Mouse (Mus musculus): ENCODE data around the gene Otos.

Gene Otos

GRCm38 (mm10) chr1:92646111-92646510 lies 2.5 kb downstream of the Otos start:
- no peak for DNase-seq

GRCm38 (mm10) chr1:92644916-92645315 lies 3.7 kb downstream of the Otos start:
- DNase-seq = no peak

- DNase-seq = no peak
Measured at GRCm38 (mm10) chr1:92643691-92644090, 5.0 kb downstream of the Otos start.

GRCm38 (mm10) chr1:92641514-92642272 lies 6.9 kb downstream of the Otos start, which contains the start of gene Cops9:
Gene Cops9, minus strand, starts transcription at chr1:92641985.
- DNase-seq = peak; percentile 91 to 93

- no peak for DNase-seq
Measured at GRCm38 (mm10) chr1:92640393-92640792, 8.2 kb downstream of the Otos start.

- no peak for DNase-seq
Measured at GRCm38 (mm10) chr1:92638736-92639135, 9.9 kb downstream of the Otos start.

GRCm38 (mm10) chr1:92638181-92638580 lies 10.5 kb downstream of the Otos start:
- DNase-seq = no peak

- no peak for DNase-seq
Measured at GRCm38 (mm10) chr1:92637501-92638172, 11.0 kb downstream of the Otos start.

- DNase-seq = no peak
Measured at GRCm38 (mm10) chr1:92636676-92637075, 12.0 kb downstream of the Otos start.

GRCm38 (mm10) chr1:92636015-92636414 lies 12.6 kb downstream of the Otos start:
- DNase-seq = no peak

- DNase-seq = no peak
Measured at GRCm38 (mm10) chr1:92634976-92635599, 13.6 kb downstream of the Otos start.

GRCm38 (mm10) chr1:92634569-92634968 lies 14.1 kb downstream of the Otos start:
- no peak for DNase-seq

- no peak for DNase-seq
Measured at GRCm38 (mm10) chr1:92633726-92634125, 14.9 kb downstream of the Otos start.

- no peak for DNase-seq
Measured at GRCm38 (mm10) chr1:92632948-92633347, 15.7 kb downstream of the Otos start.

- DNase-seq = no peak
Measured at GRCm38 (mm10) chr1:92632196-92632595, 16.4 kb downstream of the Otos start.

- no peak for DNase-seq
Measured at GRCm38 (mm10) chr1:92628227-92628626, 20.4 kb downstream of the Otos start.

GRCm38 (mm10) chr1:92618360-92618759 lies 30.3 kb downstream of the Otos start:
- no peak for DNase-seq

GRCm38 (mm10) chr1:92617488-92617887 lies 31.2 kb downstream of the Otos start, which contains the start of gene Olfr12:
Gene Olfr12, plus strand, starts transcription at chr1:92617788.
- no peak for DNase-seq

GRCm38 (mm10) chr1:92616046-92616445 lies 32.6 kb downstream of the Otos start:
- DNase-seq = no peak

GRCm38 (mm10) chr1:92614516-92614915 lies 34.1 kb downstream of the Otos start:
- no peak for DNase-seq

- DNase-seq = no peak
Measured at GRCm38 (mm10) chr1:92613175-92613574, 35.5 kb downstream of the Otos start.

GRCm38 (mm10) chr1:92611008-92611407 lies 37.6 kb downstream of the Otos start:
- peak; percentile 43 to 75 for DNase-seq

GRCm38 (mm10) chr1:92607711-92608110 lies 40.9 kb downstream of the Otos start:
- no peak for DNase-seq

GRCm38 (mm10) chr1:92605482-92605881 lies 43.2 kb downstream of the Otos start, which contains the start of gene Olfr1410:
Gene Olfr1410, plus strand, starts transcription at chr1:92605782.
- no peak for DNase-seq
